Mouse (Mus musculus): ENCODE data around the gene Dnaic2.

DNA sequence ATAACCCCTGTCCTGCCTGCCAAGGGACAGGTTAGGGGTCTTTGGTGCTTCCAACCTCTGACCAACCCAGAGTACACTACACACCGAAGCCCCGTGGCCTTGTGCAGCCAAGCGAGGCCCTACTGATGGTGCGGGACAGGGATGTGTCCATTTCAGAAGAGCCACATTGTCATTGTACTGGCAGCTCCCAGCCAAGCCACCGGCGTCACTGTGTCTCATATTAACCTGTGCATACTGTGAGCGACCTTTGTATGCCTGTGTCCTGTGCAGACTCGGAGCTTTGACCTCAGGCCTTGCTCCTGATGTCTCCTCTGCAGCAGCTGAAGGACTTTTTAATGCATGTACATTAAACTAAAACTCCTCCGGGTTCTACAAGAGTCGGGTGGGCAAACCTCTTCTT lies 6.7 kb upstream of the Dnaic2 start:
- TF ChIP-seq MAX (IDR thresholded peaks at IDR 0.05) (no peak), USF1 (IDR thresholded peaks at IDR 0.05; ENCODE audit: low read depth) (no peak)

Data from C2C12 (cell line).